Mouse (Mus musculus) heart, adult 18-20 months (tissue): ENCODE results near the gene C1rl. TPM values are rescaled to one million over a fixed set of nuclear protein-coding genes. Genes with fewer than 3 reads are reported as not detected.
A peak's percentile ranks its signal among the peaks of the same experiment; 100 is the strongest.
"Not testable (repeated sequence)": the region's sequence is repeated elsewhere in the genome, so short reads cannot be mapped to it uniquely, and the experiment has no call there.

Experiments used
- DNase-seq, 2 experiments: peaks; one replicate each; pipeline ENCODE4 v3.0.0; 2021 to 2022; ENCODE audit warnings: mixed read lengths in 1 of 2
- long read RNA-seq, 2 experiments: library from polyadenylated mRNA; stranded (forward); transcript quantifications; one replicate each; pipeline ENCODE4 v2.0.0; 2021
- total RNA-seq, 2 experiments: library from RNA; stranded (reverse); gene quantifications; 2 replicates each; pipeline ENCODE4 v1.2.3; 2021

C1rl gene
- 1 to 10 TPM; 1.3 to 2.1 TPM for total RNA-seq
- long read RNA-seq, experiment 1, transcript C1rl-201 (6 exons, 3,010 nt) = major isoform, 6 of 6 reads
- long read RNA-seq, experiment 1, partial matches to known transcripts = 0 of 6 reads
- long read RNA-seq, experiment 1, other reads (novel, unspliced or antisense) = 0 of 6 reads
- long read RNA-seq, experiment 2, partial matches to known transcripts = 0 of 3 reads
- long read RNA-seq, experiment 2, other reads (novel, unspliced or antisense) = 2 of 3 reads

DNA sequence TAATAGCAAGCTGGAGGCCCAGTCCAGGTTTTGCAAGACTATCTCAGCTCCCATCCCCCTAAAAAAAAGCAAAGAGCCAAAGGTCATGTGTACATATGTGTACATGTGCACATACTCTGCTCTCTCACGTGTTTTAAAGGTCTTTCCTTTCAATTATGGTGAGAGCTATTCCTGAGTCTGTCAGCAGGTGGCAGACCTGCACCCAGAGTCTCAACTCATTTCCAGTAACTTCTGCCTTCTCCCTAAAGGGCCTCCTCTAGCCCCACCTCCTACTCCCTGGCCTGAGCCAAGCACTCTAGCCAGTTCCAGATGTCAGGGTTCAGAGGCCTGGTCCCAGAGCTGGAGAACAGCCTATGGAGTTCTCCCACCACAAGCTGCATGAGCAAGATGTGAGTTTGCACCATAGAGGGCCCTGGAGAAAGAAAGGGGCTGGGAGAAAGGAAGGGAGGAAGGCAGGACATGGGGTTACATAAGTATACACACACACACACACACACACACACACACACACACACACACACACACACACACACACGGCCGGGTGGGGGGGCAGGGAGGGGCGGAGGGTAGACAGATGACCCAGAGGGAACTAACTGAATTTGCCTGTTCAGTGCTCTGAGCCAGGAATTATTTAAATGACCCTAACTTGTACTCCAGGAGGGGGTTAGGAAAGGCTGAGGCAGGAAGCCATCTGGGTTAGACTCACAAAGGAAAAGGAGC lies at the start of gene C1rl:
Gene C1rl (plus strand): TSS at position 272 of the 720 bp plus-strand sequence.
- peak; percentile 92 to 94 for DNase-seq

- no peak for DNase-seq
Measured at GRCm38 (mm10) chr6:124443338-124443737, 49.6 kb upstream of the C1rl start.

GRCm38 (mm10) chr6:124446024-124446423 lies 46.9 kb upstream of the C1rl start:
- no peak for DNase-seq

DNA sequence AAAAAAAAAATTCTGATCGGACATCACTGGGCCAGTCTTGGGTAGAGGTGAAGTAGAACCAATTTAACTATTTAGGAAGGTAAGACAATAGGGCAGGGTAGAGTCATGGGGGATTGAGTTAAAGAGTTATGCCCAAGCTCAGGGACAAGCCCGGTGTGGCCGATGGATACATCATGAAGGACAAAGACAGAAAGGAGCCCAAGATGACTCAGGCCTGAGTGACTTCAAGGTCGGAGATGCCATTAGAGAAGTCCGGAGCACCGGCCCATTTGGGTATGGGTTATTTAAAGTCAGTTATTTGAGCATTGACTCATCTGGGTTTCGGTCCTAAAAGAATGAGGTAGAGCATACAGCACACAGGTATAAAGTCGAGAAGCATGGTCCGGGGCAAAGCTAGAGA lies 46.5 kb upstream of the C1rl start:
- DNase-seq = no peak

DNA sequence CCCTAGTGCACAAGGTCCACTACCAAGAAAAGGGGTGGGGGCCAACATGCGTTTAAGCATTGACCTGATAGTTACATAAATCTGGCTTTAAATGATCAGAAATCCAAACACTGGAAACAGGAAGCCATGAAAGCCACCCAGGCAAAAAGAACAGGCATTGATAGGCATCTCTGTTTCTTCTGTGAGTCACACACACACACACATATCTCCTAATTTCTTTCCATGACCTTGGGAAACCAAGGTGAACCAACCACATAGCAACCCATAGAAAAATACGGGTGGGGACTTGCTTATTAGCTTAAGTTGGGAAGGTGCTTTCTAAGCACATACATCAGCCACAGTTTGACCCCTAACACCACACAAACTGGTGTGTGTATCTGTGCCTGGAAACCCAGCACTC lies 45.6 kb upstream of the C1rl start:
- no peak for DNase-seq

DNA sequence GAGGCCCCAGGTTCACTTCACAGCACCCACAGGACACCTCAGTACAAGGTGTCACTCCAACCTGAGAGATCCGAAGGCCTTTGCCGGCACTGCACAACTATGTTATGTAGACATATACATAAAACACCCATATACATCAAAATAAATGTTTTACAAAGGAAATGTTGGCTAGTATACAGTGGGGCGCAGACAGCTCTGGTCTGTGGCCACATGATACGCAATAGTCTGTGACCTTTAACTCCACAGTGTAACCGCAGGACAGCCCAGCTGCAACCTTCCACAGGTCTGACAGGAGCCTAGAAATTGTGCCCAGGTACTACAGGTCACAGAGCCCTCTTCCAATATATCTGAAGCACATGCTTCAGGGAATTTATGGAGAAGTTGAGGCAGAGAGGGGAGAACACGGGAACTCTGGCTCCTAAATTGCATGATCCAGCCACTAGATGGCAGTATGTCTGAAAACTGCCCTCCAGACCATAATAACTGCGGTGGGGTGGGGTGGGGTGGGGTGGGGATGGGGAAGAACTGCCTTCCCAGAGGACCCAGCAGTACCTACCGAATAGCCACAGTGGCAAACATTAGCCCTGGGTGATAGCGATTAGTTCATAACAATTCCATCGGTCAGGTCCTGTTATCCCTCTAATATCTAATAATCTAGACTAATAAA lies 44.6 kb upstream of the C1rl start:
- peak in 1 of 2 experiments; percentile 22 for DNase-seq

DNA sequence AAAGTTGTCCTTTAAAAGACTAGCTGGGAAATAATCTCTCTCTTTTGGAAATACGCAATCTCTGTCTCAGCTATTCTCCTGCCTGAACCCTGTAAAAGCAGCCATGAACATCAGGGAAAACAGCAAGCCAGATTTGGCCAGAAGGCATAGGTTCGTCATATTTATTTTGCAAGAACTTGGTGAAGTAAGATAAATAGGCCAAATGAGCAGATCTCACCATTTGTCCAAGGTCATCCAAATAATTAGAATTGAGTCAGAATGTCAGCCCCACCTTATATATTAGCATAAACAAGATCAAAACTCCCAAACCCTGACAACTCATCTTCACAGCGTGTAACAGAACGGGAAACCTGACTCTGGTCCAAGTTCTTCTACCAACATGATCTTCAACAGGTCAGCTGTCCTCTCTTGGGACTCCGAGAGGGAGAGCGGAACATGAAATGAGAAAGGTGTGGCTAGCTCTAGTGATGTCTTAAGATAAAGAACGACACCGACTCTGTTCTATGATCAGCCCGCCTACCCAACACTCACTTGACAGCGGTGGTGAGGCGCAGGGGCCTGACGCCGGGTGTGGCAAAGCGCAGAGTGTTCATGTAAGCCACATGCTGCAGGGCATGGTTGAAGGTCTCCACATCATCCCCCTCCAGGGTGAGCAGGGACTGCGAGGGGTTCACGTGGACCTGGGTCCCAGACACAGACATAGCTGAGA lies 43.8 kb upstream of the C1rl start:
- DNase-seq = no peak

GRCm38 (mm10) chr6:124449668-124450383 lies 43.1 kb upstream of the C1rl start:
- no peak for DNase-seq

DNA sequence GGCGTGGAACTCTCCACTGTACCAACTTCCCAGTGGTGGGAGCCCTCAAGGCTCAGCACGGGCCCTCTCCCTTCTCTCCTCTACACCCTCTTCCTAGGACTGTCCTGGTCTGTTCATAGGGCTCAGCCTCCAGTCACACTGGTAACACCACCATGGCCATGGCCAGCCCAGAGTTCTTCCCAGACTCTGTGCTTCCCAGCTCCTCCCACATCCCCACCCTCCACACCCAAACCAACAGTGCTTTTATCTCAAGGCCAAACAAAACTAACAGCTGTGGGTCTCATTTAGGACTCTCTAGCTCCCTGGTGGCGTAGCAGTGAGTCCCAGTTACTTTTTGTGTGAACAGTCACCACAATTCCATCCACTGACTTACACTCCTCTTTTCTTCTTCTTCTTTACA lies 40.9 kb upstream of the C1rl start:
- DNase-seq = no peak

- DNase-seq = no peak
Measured at GRCm38 (mm10) chr6:124453756-124454155, 39.2 kb upstream of the C1rl start.

GRCm38 (mm10) chr6:124456243-124456642 lies 36.7 kb upstream of the C1rl start:
- DNase-seq = no peak

DNA sequence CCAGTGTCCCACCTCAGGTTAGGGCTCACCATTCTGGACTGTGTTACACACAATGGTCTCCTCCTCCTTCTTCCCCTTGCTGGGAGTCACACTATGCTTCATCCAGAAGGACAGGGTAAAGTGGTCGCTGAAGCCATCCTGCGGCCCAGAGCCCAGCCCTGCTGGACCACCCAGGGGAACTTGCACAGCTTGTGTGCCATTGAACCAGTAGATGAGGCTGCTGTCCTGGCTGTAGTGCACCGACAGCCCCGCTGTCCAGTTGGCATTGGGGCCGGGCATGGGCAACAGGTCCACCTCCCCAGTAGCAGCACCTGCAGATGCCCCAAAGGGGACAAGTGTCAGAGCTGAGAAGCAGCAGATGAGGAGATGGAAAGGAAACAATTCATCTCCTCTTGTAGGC lies 35.1 kb upstream of the C1rl start:
- no peak for DNase-seq

DNA sequence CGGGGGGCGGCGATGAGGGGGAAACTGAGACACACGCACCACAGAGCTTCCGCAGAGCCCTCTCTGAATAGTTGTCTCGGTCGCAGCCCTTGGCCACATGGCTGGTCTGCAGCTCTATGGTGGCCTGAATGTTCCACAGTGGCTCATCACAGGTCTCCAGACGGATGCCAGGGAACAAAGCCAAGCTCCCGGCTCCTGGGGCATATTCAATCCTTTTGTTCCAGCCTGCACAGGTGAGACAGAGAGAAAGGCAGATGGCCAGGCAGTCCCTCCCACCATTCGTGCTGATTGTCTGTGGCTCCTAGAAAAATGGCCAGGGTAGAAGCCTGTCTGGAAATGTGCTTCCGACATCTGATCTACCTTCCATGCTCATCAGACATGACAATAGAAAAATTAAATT lies 34.4 kb upstream of the C1rl start:
- DNase-seq = no peak

- no peak for DNase-seq
Measured at GRCm38 (mm10) chr6:124459388-124459787, 33.5 kb upstream of the C1rl start.

- no peak for DNase-seq
Measured at GRCm38 (mm10) chr6:124463881-124464291, 29.0 kb upstream of the C1rl start.

DNA sequence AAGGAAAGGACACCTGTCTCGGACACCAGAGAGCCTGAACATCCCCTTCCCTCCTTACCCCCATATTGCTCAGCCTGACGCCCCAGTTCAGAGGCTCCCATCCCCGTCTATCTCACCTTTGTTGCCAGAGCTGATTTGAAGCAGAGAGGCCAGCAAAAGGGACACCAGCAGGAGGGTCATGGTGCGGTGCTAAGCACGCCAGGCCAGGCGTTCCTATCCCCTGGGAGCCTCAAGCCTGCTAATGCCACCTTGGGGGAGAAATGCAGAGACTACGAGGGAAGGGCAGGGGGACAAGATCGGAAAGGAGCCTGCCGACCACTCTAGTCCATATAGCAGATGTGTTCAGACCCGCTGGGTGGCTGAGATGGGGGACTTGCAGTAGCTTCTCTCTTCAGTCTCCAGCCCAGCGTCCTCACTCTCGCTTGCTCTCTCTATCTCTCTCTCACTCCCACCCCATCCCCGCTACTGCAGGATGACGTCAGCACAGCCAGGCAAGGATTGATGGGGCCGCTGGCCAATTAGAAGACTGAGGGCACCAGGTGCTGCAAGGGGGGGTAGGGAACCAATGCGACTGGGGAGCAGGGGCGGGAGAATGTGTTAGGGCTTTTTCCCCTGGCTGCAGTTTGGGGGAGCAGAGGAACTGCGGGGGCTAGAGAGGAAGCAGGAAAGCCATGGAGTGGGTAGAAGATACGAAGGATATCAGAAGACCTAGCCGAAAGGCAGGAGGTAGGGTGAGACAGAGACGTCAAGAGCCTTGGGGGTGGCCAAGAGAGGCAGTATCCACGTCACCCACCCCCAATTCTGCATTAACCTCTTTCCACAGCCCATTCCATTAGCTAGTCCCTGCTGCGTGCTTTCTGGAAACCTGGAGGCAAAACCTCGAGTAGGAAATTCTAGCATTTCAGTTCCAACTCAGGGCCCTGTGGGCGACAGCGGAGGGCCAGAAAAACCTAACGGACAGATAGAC lies 28.3 kb upstream of the C1rl start, which contains the start of gene Clstn3:
Gene Clstn3 (minus strand): TSS at position 490 of the 967 bp plus-strand sequence.
- peak; percentile 66 to 71 for DNase-seq

- no peak for DNase-seq
Measured at GRCm38 (mm10) chr6:124465299-124465698, 27.6 kb upstream of the C1rl start.

DNA sequence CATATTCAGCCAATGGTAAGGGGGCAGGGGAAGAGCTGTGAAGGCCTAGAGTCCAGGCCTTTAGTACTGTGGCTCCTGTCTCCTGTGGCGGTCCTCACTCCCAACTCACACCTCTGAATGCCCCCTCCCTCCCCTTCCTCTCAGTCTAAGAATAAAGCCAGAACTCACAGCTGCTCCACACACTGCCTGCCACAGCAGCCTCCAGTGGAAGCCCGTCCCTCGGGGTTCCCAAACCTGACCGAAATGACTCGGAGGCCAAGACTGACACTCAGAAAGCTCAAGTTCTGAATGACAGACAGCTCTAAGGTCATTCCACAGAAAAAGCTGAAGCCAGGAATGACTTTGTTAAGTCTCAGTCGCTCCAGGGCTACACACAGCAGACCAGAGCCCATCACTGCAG lies 27.2 kb upstream of the C1rl start:
- no peak for DNase-seq

DNA sequence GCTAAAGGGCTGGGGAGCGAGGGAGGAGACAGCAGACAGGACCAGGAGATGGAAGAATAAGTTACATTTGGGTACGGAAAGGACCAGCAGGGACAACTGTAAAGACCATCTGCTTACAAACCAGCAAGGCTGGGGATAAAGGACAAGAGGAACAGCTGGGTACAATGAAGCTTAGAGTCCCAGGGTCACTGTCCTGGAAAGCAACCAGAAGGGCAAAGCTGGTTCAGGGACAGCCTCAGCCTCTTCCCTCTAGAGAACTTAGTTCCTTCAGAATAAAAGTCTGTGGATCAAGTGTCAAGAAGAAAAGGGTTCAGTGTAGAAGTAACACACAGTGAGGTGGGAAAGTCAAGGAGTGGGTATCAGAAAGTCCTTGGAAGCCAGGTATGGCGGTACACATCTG lies 21.8 kb upstream of the C1rl start:
- DNase-seq = no peak

GRCm38 (mm10) chr6:124471783-124472638 lies 20.9 kb upstream of the C1rl start:
- not testable (repeated sequence) for DNase-seq
